ENCODE assay signal across 13 mouse cellular contexts in the genomic region with DNA sequence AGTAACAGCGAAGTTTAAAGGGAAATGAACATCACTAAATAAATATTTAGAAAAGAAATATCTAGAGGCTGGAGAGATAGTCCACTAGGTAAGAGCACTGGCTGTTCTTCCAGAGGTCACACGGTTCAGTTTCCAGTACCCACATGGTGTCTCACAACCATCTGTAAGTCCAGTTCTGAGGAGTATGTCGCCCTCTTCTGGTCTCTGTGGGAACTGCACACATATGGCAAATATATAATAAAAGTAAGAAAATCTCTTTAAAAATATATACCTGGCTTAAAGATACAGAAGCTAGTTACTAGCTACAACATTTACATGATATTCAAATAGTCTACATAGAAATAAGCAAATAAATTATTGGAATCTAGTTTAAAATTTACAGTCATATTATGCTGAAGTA.
DNase-seq lines count a peak whose midpoint lies in the region; ATAC-seq and TF ChIP-seq lines count a peak whose summit lies in the region.
"Had no signal": no experiment of that assay in that cellular context is flagged by ENCODE, and none has a peak within 500 bp of the region (broad histone marks: within the 10 kb centered on the region; RNA-seq: fewer than 3 reads in every experiment).

No protein-coding gene starts in this region.

- ATAC-seq in megakaryocyte, adult 5-6 weeks (ENCODE audit: poor library complexity, severe bottlenecking), result no peak
- ATAC-seq in forebrain, embryonic 12.5 days (ENCODE audit: low FRiP score), result no peak
- ATAC-seq: forebrain, embryonic 16.5 days; midbrain, embryonic 16.5 days had no signal

- H3K36me3 ChIP-seq in forebrain, embryonic 12.5 days (replicated peaks), result no peaks in the 10 kb centered on the region

- H3K9ac ChIP-seq in forebrain, embryonic 12.5 days, result no peak overlapping the region

- DNase-seq in layer of hippocampus, adult 2 months (ENCODE audit: low spot score in 2 of 2), result no peak
- no peak for DNase-seq in layer of hippocampus, adult 9-10 months (ENCODE audit: low spot score)
- DNase-seq in 3T3-L1 (ENCODE audit: low read depth, low spot score) (peak; percentile 56), 416B (ENCODE audit: low read depth) (peak; percentile 46), ZHBTc4 (ENCODE audit: low read depth, low spot score) (peak; percentile 66)
- DNase-seq: cerebellum, postnatal 14 days; kidney, adult 8-10 months; layer of hippocampus, adult 9-11 months; lung, postnatal 10 days had no signal

- WGBS in forebrain, embryonic 12.5 days, result 68% methylated on average over 3 of the region's 3 CpGs

- no peak overlapping the region for H3K4me2 ChIP-seq in forebrain, embryonic 12.5 days

- H3K9me3 ChIP-seq in forebrain, embryonic 12.5 days, result no peaks in the 10 kb centered on the region

- no peaks in the 10 kb centered on the region for H3K27me3 ChIP-seq in forebrain, embryonic 12.5 days

- no peak overlapping the region for H3K27ac ChIP-seq in layer of hippocampus, adult 2 months
- H3K27ac ChIP-seq in forebrain, embryonic 12.5 days, result no peak overlapping the region

- H3K4me1 ChIP-seq in forebrain, embryonic 12.5 days, result no peaks in the 10 kb centered on the region

- peak; percentile 68 for TF ChIP-seq CTCF in layer of hippocampus, adult 2 months (conservative IDR thresholded peaks at IDR 0.05)

- no peak overlapping the region for H3K4me3 ChIP-seq in layer of hippocampus, adult 2 months
- H3K4me3 ChIP-seq in forebrain, embryonic 12.5 days (replicated peaks), result no peak overlapping the region

Comparison
In these comparisons a context has a peak if more than half of its experiments do, and no peak if none do; other contexts are left out.
1. DNase-seq: peak in 3T3-L1 (single experiment), 416B (single experiment) and ZHBTc4 (single experiment); none in layer of hippocampus, adult 2 months (0 of 2) and layer of hippocampus, adult 9-10 months (single experiment).